Mouse (Mus musculus) midbrain, embryonic 10.5 days (tissue): Measurements from ENCODE around the gene Rab27a. TPM values are rescaled to one million over a fixed set of nuclear protein-coding genes. Genes with fewer than 3 reads are reported as not detected.
A peak's percentile ranks its signal among the peaks of the same experiment; 100 is the strongest.

ENCODE experiments used
- DNase-seq: peaks from one replicate; pipeline ENCODE4 v3.0.0-alpha.2; 2017; ENCODE audit warnings: low spot score
- H3K27ac ChIP-seq: fragments of 300-500 bp; sonication (generic); replicated peaks from 2 replicates; pipeline ENCODE4 v1.5.1; 2016; ENCODE audit warnings: mild to moderate bottlenecking
- H3K27me3 ChIP-seq: fragments of 300-500 bp; sonication (generic); 2 replicates; pipeline ENCODE4 v1.6.1; 2016; ENCODE audit warnings: low read depth, mild to moderate bottlenecking; ENCODE audit not compliant: poor library complexity, severe bottlenecking
- H3K36me3 ChIP-seq: fragments of 300-500 bp; sonication (generic); 2 replicates; pipeline ENCODE4 v1.6.1; 2016; ENCODE audit warnings: mild to moderate bottlenecking, moderate library complexity
- H3K4me1 ChIP-seq: fragments of 300-500 bp; sonication (generic); 2 replicates; pipeline ENCODE4 v1.6.1; 2016
- H3K4me3 ChIP-seq: fragments of 300-500 bp; sonication (generic); 2 replicates; pipeline ENCODE4 v1.5.1; 2016; ENCODE audit warnings: mild to moderate bottlenecking, moderate library complexity
- H3K9me3 ChIP-seq: fragments of 300-500 bp; sonication (generic); replicated peaks from 2 replicates; pipeline ENCODE4 v1.6.1; 2016; ENCODE audit warnings: mild to moderate bottlenecking
- WGBS: fragments of 180-500 bp; shearing (Covaris S2); methylation state at CpG from one replicate; pipeline ENCODE4 v1.1.7; 2016; 5-methylcytosine and 5-hydroxymethylcytosine counted together
- polyA plus RNA-seq: library from polyadenylated mRNA; unstranded; fragments of >200 nt; fragmentation: Nextera tagmentation; extraction: Ambion mirVana; gene quantifications from 2 replicates; pipeline ENCODE4 v1.2.1, GENCODE M21; 2016

The Rab27a gene
- 1.6 and 1.9 TPM in 2 replicates for polyA plus RNA-seq

DNA sequence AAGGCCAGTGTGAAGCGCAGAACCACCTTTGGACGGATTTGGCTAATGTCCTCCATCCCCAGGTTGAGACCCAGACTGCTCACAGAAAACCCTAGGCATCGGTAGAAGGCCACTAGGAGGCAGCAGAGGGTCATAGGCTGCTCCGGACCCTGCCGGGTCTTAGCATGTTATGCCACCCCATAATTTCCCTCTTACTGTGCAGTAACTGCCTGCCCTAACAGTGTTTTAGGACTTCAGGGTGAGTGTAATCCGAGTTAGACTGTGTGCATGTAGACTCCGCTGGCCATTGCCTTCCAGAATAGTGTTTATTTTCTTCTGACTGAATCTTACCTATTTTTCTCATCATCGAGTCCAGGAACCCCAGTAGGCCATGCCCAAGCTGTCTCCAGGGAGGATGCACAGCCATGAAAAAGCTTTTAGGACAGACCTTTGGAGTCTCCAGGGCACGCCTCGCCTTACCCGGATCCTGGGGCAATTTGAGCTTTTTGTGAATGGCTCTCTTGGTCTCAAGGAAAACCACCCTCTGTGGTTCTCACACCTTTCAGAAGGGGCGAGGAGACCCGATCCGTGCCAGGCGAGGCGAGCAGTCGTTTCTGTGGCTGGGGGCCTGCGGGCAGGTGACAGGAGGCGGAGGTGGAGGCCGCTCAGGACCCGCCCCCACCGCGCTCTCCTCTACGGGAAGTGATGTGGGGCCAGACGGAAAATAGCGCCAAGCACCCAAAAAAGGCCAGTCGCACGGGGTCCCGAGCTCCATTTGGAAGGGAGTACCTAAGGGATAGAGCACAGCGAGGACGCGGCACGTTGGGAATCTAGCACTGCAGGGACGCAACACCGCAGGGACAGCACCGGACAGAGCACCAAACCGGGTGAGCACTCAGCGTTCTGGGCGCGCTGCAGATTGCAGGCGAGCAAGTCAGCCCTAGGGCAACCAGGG, at the start of gene Rab27a:
TSS of gene Rab27a (plus strand) at position 709 of the 934 bp plus-strand sequence.
- Histone ChIP-seq H3K9me3 (no peaks in the 10 kb centered on the region), H3K4me1 (peaks cover 34% of the 10 kb centered on the region), H3K36me3 (no peaks in the 10 kb centered on the region), H3K27ac (peak within 1 kb of the TSS; percentile 66), H3K4me3 (peak within 1 kb of the TSS; percentile 60), H3K27me3 (peaks cover 11% of the 10 kb centered on the region)
- WGBS, result 1% methylated on average over 41 of the region's 41 CpGs
- DNase-seq, result peak; percentile 79

DNA sequence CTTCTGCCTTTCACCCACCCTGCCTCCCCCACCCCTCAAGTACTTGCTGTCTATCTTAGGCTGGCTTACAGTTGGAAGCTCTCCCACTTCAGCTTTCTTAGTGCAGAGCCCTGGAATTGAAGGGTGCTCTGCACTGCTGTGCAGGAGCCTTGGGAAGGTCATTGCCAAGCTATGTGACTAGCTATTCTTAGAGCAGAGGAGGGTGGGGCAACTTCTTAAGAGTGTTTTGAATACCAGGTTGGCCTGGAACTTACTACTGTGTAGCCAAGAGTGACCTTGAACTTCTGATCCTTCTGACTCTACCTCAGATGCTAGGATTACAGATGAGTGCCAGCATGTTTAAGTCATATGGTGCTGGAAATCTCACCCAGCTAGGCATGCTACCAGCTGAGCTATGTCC, 48.5 kb upstream of the Rab27a start:
- no peak for DNase-seq
- no peaks in the 10 kb centered on the region for H3K36me3 ChIP-seq
- no peak overlapping the region for H3K4me3 ChIP-seq
- no peaks in the 10 kb centered on the region for H3K27me3 ChIP-seq
- H3K4me1 ChIP-seq, result no peaks in the 10 kb centered on the region
- no peaks in the 10 kb centered on the region for H3K9me3 ChIP-seq
- H3K27ac ChIP-seq, result no peak overlapping the region

DNA sequence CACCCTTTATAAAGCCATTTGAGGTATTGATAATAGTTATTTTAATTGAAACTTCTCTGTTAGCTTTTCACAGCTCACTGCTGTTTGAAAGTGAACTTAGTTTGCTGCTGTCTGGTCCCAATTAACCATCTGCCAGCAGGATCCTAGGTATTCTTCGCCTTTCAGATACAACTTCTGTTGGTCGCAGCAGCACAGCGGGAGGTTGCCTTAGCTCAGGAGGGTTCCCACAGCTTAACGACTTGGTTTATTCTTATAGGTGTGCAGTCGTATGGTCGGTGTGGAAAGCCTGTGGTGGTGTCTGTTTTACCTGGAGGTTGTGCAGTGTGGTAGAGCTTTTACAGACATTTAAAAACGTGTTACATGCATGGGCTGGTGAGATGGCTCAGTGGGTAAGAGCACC, 47.8 kb upstream of the Rab27a start:
- H3K4me3 ChIP-seq, result no peak overlapping the region
- no peak overlapping the region for H3K27ac ChIP-seq
- no peaks in the 10 kb centered on the region for H3K4me1 ChIP-seq
- H3K27me3 ChIP-seq, result no peaks in the 10 kb centered on the region
- H3K36me3 ChIP-seq, result no peaks in the 10 kb centered on the region
- DNase-seq, result no peak
- no peaks in the 10 kb centered on the region for H3K9me3 ChIP-seq
- 60% methylated on average over 7 of the region's 7 CpGs for WGBS

DNA sequence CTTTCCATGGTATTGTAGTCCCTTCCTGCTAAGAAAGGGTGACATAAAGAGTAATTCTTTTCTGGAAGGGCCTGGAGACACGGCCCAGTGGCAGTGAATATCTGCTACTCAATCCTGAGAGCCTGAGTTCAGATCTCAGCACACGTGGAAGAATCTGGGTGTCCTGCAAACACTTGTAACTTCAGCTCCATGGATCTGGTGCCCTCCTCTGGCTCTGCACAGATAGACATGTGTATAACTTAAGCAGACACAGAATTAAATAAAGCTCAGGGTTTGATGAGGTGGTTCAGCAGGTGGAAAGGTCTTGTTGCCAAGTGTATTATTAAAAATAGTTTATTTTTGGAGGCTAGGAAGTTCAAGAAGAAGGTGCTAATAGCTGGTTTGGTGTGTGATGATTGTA, 44.2 kb upstream of the Rab27a start:
- no peaks in the 10 kb centered on the region for H3K9me3 ChIP-seq
- DNase-seq, result no peak
- H3K27ac ChIP-seq, result no peak overlapping the region
- H3K36me3 ChIP-seq, result peaks cover 3% of the 10 kb centered on the region
- 65% methylated on average over 2 of the region's 2 CpGs for WGBS
- no peaks in the 10 kb centered on the region for H3K4me1 ChIP-seq
- H3K4me3 ChIP-seq, result no peak overlapping the region
- no peaks in the 10 kb centered on the region for H3K27me3 ChIP-seq

DNA sequence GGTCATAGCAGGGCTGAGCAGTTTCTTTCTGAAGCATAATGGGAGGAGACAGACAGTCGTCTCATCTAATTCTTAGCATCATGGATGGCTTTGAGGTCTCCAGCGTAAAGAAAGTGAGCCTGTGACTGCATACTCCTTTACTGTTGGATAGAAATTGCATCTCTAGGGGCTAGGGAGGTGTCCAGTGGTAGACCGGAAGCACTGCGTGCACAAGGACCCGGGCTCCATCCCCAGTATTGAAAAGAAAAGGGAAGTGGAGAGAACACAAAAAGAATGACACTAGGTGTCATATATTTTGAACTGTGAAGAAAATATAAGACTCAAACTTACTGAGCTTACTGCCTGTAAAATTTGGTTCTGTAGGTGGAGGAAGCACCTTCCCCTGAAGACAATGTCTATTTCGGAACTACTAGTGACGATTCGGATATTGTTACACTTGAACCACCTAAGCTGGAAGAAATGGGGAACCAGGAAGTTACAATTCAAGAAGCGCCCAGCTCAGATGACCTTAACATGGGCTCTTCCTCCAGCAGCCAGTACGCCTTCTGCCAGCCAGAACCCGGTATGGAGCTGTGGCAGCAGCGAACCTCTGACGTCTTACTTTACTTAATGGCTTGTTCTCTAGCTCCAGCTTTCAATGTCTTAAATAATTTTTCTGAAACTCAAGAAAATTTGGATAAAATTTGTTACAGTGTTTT, 43.2 kb upstream of the Rab27a start:
- Histone ChIP-seq H3K9me3 (no peaks in the 10 kb centered on the region), H3K4me3 (no peak overlapping the region), H3K27me3 (no peaks in the 10 kb centered on the region), H3K27ac (no peak overlapping the region), H3K4me1 (no peaks in the 10 kb centered on the region), H3K36me3 (peaks cover 11% of the 10 kb centered on the region)
- WGBS, result 87% methylated on average over 13 of the region's 13 CpGs
- no peak for DNase-seq

DNA sequence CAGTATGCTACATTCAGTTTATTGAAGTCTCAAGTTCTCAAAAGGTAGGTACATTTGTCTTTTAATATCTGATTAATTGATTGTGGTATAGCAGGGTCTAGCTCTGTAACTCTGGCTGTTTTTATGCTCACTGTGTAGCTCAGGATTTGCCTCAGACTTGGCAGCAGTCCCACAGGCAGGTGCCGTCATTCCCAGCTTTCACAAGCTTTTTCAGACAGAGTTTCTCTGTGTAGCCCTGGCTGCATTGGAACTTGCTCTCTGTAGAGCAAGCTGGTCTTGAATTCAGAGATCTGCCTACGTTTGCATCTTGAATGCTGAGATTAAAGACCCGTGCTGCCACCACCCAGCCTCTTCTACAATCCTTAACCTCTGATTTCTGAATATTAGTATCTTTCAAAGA, 42.5 kb upstream of the Rab27a start:
- H3K4me3 ChIP-seq, result no peak overlapping the region
- H3K9me3 ChIP-seq, result no peaks in the 10 kb centered on the region
- H3K27me3 ChIP-seq, result no peaks in the 10 kb centered on the region
- no peaks in the 10 kb centered on the region for H3K4me1 ChIP-seq
- peaks cover 14% of the 10 kb centered on the region for H3K36me3 ChIP-seq
- no peak for DNase-seq
- 81% methylated on average over 3 of the region's 3 CpGs for WGBS
- H3K27ac ChIP-seq, result no peak overlapping the region

DNA sequence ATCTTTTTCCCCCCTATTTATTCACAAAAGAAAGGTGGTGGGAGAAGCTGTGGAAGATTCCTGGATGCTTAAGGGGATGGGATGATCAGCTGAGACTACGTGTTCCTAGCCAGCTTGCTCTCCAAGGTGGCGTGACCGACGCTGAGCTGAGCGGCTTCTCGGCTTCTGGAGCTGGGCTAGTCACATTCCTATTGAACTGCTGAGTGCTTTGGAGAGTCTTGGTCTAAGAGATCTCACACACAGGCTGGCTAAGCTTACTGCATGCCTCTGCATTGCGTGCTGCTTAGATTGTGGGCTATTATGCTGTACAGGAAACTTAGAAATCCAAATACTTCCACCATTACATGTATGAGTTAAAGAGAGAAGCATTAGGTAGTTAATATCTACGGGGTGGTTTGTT, 40.6 kb upstream of the Rab27a start:
- H3K4me3 ChIP-seq, result no peak overlapping the region
- H3K4me1 ChIP-seq, result no peaks in the 10 kb centered on the region
- no peak for DNase-seq
- WGBS, result 86% methylated on average over 8 of the region's 8 CpGs
- H3K9me3 ChIP-seq, result no peaks in the 10 kb centered on the region
- H3K27me3 ChIP-seq, result no peaks in the 10 kb centered on the region
- peaks cover 14% of the 10 kb centered on the region for H3K36me3 ChIP-seq
- H3K27ac ChIP-seq, result no peak overlapping the region

DNA sequence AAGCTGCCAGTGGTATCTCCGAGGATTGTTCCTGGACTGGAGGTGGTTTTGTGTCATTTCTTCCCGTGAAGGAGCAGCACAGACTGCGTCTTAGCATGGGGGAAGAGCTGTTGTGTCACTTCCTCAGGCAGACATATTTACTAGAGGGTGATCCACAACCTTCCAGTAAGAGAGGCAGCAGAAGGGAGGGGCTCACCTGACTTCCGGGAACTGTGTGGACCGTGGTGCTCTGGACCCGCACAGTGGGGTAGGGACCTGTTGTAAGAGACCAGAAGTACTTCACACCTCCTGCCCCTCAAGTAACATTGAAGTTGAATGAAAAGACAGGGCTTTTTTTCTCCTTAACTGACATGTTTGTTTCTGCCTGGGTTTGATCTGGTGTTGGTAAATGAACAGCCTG, 39.5 kb upstream of the Rab27a start:
- H3K27ac ChIP-seq, result no peak overlapping the region
- DNase-seq, result no peak
- WGBS, result 92% methylated on average over 6 of the region's 6 CpGs
- H3K4me3 ChIP-seq, result no peak overlapping the region
- no peaks in the 10 kb centered on the region for H3K27me3 ChIP-seq
- H3K9me3 ChIP-seq, result no peaks in the 10 kb centered on the region
- peaks cover 17% of the 10 kb centered on the region for H3K36me3 ChIP-seq
- H3K4me1 ChIP-seq, result no peaks in the 10 kb centered on the region

DNA sequence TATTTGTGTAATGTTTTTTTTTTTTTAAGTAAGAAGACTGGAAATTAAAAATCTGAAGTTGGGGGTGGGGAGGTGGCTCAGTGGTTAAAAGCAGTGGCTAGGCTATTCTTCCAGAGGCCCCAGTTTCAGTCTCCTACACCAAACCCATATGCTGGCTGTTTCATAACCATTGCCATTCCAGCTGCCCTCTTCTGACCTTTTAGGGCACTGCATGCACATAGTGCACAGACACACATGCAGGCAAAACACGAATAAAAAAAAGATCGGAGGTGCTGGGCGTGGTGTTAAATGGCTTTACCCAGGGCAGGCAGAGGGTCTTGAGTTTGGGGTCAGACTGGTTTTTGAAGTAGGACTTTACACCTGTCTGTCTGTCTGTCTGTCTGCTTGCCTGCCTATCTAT, 38.5 kb upstream of the Rab27a start:
- no peak for DNase-seq
- Histone ChIP-seq H3K4me3 (no peak overlapping the region), H3K4me1 (no peaks in the 10 kb centered on the region), H3K27ac (no peak overlapping the region), H3K36me3 (peaks cover 27% of the 10 kb centered on the region), H3K9me3 (no peaks in the 10 kb centered on the region), H3K27me3 (no peaks in the 10 kb centered on the region)
- WGBS, result 98% methylated on average over 3 of the region's 3 CpGs

DNA sequence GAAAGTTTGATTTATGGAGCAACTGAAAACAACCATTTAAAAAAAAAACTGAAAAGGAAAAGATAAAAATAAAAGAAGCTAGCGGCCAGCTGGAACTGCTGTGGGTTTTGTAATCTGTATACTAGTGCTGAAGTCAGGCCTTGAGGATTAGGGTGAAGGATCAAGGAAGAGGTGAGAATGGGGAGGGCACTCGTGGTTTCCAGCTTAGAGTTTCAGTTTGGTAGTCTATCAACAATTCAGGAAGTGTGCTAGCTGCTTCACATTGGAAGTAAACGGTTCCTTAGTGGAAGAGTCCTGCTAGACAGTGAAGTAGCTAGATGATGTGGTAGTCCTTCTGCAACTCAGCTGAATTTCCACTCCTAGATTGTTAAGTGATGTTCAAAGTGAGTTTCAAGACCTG, 36.3 kb upstream of the Rab27a start:
- Histone ChIP-seq H3K27ac (no peak overlapping the region), H3K36me3 (peaks cover 42% of the 10 kb centered on the region), H3K27me3 (no peaks in the 10 kb centered on the region), H3K4me1 (no peaks in the 10 kb centered on the region), H3K9me3 (no peaks in the 10 kb centered on the region), H3K4me3 (no peak overlapping the region)
- 73% methylated on average over 3 of the region's 3 CpGs for WGBS
- no peak for DNase-seq

DNA sequence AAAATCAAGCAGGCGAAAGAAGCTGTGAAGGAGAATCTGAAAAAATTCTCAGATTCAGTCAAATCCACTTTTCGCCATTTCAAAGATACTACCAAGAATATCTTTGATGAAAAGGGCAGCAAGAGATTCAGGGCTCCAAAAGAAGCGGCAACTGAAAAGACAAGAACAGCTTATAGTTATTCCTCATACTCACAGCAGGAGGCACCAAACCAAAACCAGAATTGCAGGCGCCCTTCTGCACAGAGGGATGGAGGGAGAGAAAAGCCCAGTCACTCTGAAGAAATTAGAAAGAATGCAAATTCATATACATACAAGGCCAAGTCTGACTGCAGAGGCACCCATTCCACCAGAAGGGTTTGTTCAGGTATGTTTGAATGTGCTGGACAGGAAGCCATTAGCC, 32.0 kb upstream of the Rab27a start:
- WGBS, result 91% methylated on average over 4 of the region's 4 CpGs

DNA sequence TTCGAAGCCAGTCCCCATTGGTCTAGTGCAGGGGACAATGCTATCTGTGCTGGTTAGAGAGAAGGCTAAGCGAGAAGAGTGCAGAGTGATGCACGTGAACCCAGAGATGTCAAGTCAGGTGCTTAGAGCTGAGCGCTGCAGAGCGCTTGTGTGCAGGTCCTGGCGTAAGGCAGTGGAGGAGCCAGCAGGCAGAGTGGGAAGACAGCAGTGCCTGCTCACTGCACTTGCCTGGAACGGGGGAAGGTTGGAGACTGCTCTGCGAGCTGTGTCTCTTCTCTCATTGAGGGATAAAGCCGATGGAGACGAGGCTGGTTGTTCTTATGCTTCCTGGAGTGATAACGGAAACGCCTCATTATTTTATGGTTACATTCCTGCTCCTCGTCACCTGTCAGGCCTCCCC, 29.9 kb upstream of the Rab27a start:
- Histone ChIP-seq H3K9me3 (no peaks in the 10 kb centered on the region), H3K4me3 (no peak overlapping the region), H3K27ac (no peak overlapping the region), H3K4me1 (no peaks in the 10 kb centered on the region), H3K36me3 (peaks cover 89% of the 10 kb centered on the region), H3K27me3 (no peaks in the 10 kb centered on the region)
- DNase-seq, result no peak
- WGBS, result 91% methylated on average over 13 of the region's 13 CpGs

More for the DNA sequence above, 32.0 kb upstream of the Rab27a start:
- Histone ChIP-seq H3K27ac (no peak overlapping the region), H3K4me1 (no peaks in the 10 kb centered on the region), H3K36me3 (peaks cover 68% of the 10 kb centered on the region), H3K9me3 (no peaks in the 10 kb centered on the region), H3K4me3 (no peak overlapping the region), H3K27me3 (no peaks in the 10 kb centered on the region)
- DNase-seq, result no peak

DNA sequence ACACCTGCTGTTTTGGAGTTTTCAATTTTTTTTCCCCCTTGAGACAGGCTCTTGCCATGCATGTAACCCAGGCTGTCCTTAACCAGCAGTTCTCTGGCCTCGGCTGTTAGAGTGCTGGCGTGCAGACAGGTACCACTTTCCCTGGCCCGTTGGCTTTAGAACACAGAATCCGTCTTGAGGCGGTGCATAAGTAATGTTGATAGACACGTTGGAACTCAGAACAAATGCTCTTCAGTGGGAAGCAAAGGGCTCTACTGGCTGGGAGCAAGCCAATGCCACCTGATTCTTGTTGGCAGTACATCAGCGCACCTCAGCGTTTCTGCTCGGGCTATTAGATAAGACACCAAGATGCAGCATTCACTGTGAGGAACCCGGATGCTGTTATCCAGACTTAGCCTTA, 24.8 kb upstream of the Rab27a start:
- Histone ChIP-seq H3K27ac (no peak overlapping the region), H3K36me3 (peaks cover 73% of the 10 kb centered on the region), H3K4me3 (no peak overlapping the region), H3K9me3 (no peaks in the 10 kb centered on the region), H3K27me3 (no peaks in the 10 kb centered on the region), H3K4me1 (no peaks in the 10 kb centered on the region)
- WGBS, result 92% methylated on average over 10 of the region's 10 CpGs
- DNase-seq, result no peak
